Mouse (Mus musculus) limb, embryonic 11.5 days (tissue): Measurements from ENCODE around the gene Gm4756. TPM values are rescaled to one million over a fixed set of nuclear protein-coding genes. Genes with fewer than 3 reads are reported as not detected.

Experiments used
- ATAC-seq: fragments of 200-750 bp; cut with Nextera tagmentation; 2 replicates; pipeline ENCODE4 v1.8.0; 2017; ENCODE audit warnings: low read depth; ENCODE audit not compliant: insufficient number of reproducible peaks, low FRiP score, low TSS enrichment
- DNase-seq: peaks from one replicate; pipeline ENCODE4 v3.0.0-alpha.2; 2015; ENCODE audit warnings: low spot score
- H3K27ac ChIP-seq: fragments of 300-500 bp; sonication (generic); replicated peaks from 2 replicates; pipeline ENCODE4 v1.5.1; 2014; ENCODE audit warnings: low read depth, mild to moderate bottlenecking, low read length
- H3K27me3 ChIP-seq: fragments of 300-500 bp; sonication (generic); 2 replicates; pipeline ENCODE4 v1.6.1; 2014; ENCODE audit warnings: mild to moderate bottlenecking, low read length, mixed read lengths; ENCODE audit not compliant: control insufficient read depth, insufficient read depth
- H3K36me3 ChIP-seq: fragments of 300-500 bp; sonication (generic); 2 replicates; pipeline ENCODE4 v1.6.1; 2014; ENCODE audit warnings: mild to moderate bottlenecking, low read length, moderate library complexity, mixed read lengths; ENCODE audit not compliant: control insufficient read depth, insufficient read depth
- H3K4me1 ChIP-seq: fragments of 300-500 bp; sonication (generic); 2 replicates; pipeline ENCODE4 v1.6.1; 2014; ENCODE audit warnings: low read length, mixed read lengths; ENCODE audit not compliant: control insufficient read depth, insufficient read depth
- H3K4me2 ChIP-seq: fragments of 300-500 bp; sonication (generic); 2 replicates; pipeline ENCODE4 v1.6.1; 2014; ENCODE audit warnings: low read depth, mild to moderate bottlenecking, moderate library complexity; ENCODE audit not compliant: severe bottlenecking
- H3K4me3 ChIP-seq: fragments of 300-500 bp; sonication (generic); 2 replicates; pipeline ENCODE4 v1.5.1; 2014; ENCODE audit warnings: low read depth, low read length
- H3K9ac ChIP-seq: fragments of 300-500 bp; sonication (generic); 2 replicates; pipeline ENCODE4 v1.6.1; 2014; ENCODE audit warnings: mild to moderate bottlenecking, low read length
- H3K9me3 ChIP-seq: fragments of 300-500 bp; sonication (generic); 2 replicates; pipeline ENCODE4 v1.6.1; 2016; ENCODE audit warnings: low read length; ENCODE audit not compliant: control insufficient read depth
- WGBS: fragments of 180-500 bp; shearing (Covaris S2); extraction: QIAGEN DNeasy Blood & Tissue Kit; methylation state at CpG from one replicate; pipeline ENCODE4 v1.1.7; 2014; 5-methylcytosine and 5-hydroxymethylcytosine counted together
- polyA plus RNA-seq: library from polyadenylated mRNA; unstranded; fragments of >200 nt; fragmentation: Nextera tagmentation; extraction: Ambion mirVana; gene quantifications from 2 replicates; pipeline ENCODE4 v1.2.1, GENCODE M21; 2014

Gene Gm4756
- polyA plus RNA-seq, 1 experiment from 2014 or later: not detected

- no peak for DNase-seq
- WGBS: 83% methylated on average over 5 of the region's 5 CpGs
- Histone ChIP-seq H3K4me2 (no peak overlapping the region), H3K4me1 (no peaks in the 10 kb centered on the region; the same call in 1 of the 2 replicates), H3K9ac (no peak overlapping the region), H3K9me3 (no peaks in the 10 kb centered on the region), H3K36me3 (no peaks in the 10 kb centered on the region), H3K27ac (no peak overlapping the region), H3K27me3 (no peaks in the 10 kb centered on the region), H3K4me3 (no peak overlapping the region)
- ATAC-seq: no peak
Observed at GRCm38 (mm10) chr12:72666015-72666414, 16.6 kb upstream of the Gm4756 start.

- H3K9me3 ChIP-seq: no peaks in the 10 kb centered on the region
- H3K4me2 ChIP-seq: peak within 1 kb of the TSS; percentile 82
- H3K36me3 ChIP-seq: no peaks in the 10 kb centered on the region
- no peaks in the 10 kb centered on the region; the same call in 1 of the 2 replicates for H3K4me1 ChIP-seq
- peak within 1 kb of the TSS; percentile 48 for H3K4me3 ChIP-seq
- DNase-seq (peak; percentile 80), ATAC-seq (peak; percentile 88)
- WGBS: 3% methylated on average over 33 of the region's 33 CpGs
- H3K9ac ChIP-seq: peak within 1 kb of the TSS; percentile 51
- H3K27me3 ChIP-seq: no peaks in the 10 kb centered on the region
- no peak within 1 kb of the TSS for H3K27ac ChIP-seq
Observed at GRCm38 (mm10) chr12:72664735-72665337, 15.4 kb upstream of the Gm4756 start, which contains the start of gene Dhrs7. TSS of gene Dhrs7 (minus strand) at chr12:72664909.

DNA sequence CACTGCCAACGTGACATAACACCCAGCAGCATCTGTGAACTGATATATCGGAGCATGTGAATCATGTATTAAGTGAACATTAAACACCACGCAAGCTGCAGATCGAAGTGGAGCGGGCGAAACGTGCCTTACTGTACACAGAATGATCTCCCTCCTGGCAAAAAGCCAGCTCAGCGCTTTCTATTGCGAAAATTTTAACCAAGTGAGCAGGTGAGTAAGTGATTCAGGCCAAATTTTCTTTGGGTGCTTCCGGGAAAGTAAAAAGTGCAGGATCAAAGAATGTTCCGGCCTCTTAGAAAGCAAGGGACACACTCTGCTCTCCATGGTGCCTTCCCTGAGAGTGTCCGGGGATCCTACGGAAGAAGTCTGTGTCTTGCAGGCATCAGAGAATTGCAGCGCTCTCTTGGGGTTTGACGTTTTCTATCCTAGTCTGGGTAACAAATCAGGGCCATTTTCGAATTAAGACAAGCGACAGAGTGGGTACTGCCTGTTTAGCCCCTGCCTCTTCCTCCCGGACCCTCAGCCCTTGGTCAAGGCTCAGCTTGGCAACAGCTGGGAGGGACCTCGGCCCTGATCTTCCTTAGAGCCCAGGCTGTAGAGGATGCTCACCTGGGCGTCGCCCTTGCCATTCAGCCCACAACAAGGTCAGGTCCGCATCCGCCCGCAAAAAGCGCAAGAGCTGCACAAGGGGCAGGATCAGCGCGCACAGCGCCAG lies 14.7 kb upstream of the Gm4756 start:
- no peaks in the 10 kb centered on the region for H3K9me3 ChIP-seq
- WGBS: 12% methylated on average over 27 of the region's 28 CpGs
- H3K4me1 ChIP-seq: no peaks in the 10 kb centered on the region; the same call in 1 of the 2 replicates
- H3K4me2 ChIP-seq: peak overlapping the region; percentile 82
- H3K9ac ChIP-seq: peak overlapping the region; percentile 51
- no peaks in the 10 kb centered on the region for H3K36me3 ChIP-seq
- no peak overlapping the region for H3K27ac ChIP-seq
- H3K27me3 ChIP-seq: no peaks in the 10 kb centered on the region
- DNase-seq (no peak), ATAC-seq (no peak)
- peak overlapping the region; percentile 48 for H3K4me3 ChIP-seq

DNA sequence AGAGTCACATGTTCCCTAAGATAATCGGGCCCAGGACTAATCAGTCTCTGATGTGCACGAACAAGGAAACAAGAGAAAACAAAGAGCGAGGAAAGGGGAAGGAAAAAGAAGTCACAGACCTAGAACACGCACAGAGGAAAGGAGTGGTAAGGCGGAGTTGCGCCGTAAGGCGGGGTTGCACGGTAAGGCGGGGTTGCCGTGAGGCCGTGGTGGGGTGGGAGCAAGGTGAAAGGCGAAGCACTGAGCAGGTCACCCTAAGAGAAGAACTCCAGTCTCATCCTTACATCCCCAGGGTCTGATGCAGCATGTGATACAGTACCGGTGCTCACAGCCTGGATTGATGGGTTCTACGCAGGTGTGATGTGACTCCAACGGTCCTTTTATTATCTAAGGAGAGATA lies 6.3 kb upstream of the Gm4756 start:
- Histone ChIP-seq H3K9me3 (no peaks in the 10 kb centered on the region), H3K27me3 (no peaks in the 10 kb centered on the region), H3K36me3 (no peaks in the 10 kb centered on the region), H3K9ac (no peak overlapping the region), H3K27ac (no peak overlapping the region), H3K4me1 (no peaks in the 10 kb centered on the region), H3K4me2 (no peak overlapping the region), H3K4me3 (no peak overlapping the region)
- DNase-seq (no peak), ATAC-seq (no peak)
- 92% methylated on average over 16 of the region's 16 CpGs for WGBS

DNA sequence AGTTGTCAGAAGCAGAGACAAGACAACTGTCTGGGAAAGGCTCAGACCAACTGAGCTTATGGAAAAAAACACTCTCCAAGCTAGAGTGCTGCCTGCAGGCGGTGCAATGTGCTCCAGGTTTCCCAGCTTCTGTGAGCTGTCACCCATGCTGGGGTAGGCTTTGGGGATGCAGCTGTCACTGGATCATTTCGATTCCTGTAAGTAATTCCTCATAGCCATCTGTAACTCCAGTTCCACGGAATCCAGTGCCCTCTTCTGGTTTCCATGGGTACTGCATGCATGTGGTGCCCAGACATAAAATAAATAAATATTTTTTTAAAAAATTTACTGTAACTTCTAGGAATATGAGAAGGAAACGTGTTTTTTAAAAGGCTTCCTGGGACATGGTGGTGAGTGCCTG lies 5.2 kb upstream of the Gm4756 start:
- H3K4me2 ChIP-seq: no peak overlapping the region
- H3K4me1 ChIP-seq: no peaks in the 10 kb centered on the region
- 29% methylated on average over 4 of the region's 4 CpGs for WGBS
- peak; percentile 79 for DNase-seq
- no peaks in the 10 kb centered on the region for H3K36me3 ChIP-seq
- H3K9me3 ChIP-seq: no peaks in the 10 kb centered on the region
- no peaks in the 10 kb centered on the region for H3K27me3 ChIP-seq
- H3K9ac ChIP-seq: no peak overlapping the region
- ATAC-seq: no peak
- no peak overlapping the region for H3K4me3 ChIP-seq
- no peak overlapping the region for H3K27ac ChIP-seq

DNA sequence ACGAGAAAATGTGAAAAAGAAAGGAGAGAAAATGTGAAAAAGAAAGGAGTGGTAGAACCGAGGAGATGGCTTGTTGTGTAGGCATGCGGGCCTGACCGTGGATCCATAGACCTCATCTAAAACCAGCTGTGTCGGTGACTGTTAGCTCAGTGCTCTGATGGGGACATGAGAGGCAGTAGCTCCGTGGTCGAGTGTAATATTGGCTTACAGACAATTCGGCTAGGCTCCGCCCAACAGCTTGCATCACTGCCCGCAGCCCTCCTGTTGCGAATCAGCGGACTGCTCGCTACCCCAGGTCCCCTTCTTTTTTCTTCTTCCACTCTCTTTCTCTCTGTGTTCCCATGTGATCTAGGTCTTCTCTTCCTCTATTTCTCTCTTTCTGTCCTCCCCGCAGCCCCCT lies 540 bp downstream of the Gm4756 start:
- Histone ChIP-seq H3K4me1 (no peaks in the 10 kb centered on the region), H3K4me2 (no peak overlapping the region), H3K27ac (no peak overlapping the region), H3K36me3 (no peaks in the 10 kb centered on the region), H3K9me3 (no peaks in the 10 kb centered on the region), H3K4me3 (no peak overlapping the region), H3K27me3 (no peaks in the 10 kb centered on the region), H3K9ac (no peak overlapping the region)
- 92% methylated on average over 14 of the region's 14 CpGs for WGBS
- no peak for ATAC-seq
- DNase-seq: no peak

- Histone ChIP-seq H3K9me3 (no peaks in the 10 kb centered on the region; the same call in 1 of the 2 replicates), H3K9ac (no peak overlapping the region)
- no peak for DNase-seq
Observed at GRCm38 (mm10) chr12:72638025-72638424, 11.4 kb downstream of the Gm4756 start.

GRCm38 (mm10) chr12:72628751-72629150 lies 20.7 kb downstream of the Gm4756 start:
- Histone ChIP-seq H3K36me3 (no peaks in the 10 kb centered on the region), H3K27me3 (no peaks in the 10 kb centered on the region), H3K4me3 (no peak overlapping the region), H3K27ac (no peak overlapping the region), H3K9ac (no peak overlapping the region), H3K4me1 (no peaks in the 10 kb centered on the region), H3K4me2 (no peak overlapping the region), H3K9me3 (no peaks in the 10 kb centered on the region)
- no peak for DNase-seq
- WGBS: over 99% methylated on average over 7 of the region's 7 CpGs
- ATAC-seq: no peak

More at GRCm38 (mm10) chr12:72638025-72638424, 11.4 kb downstream of the Gm4756 start:
- H3K4me3 ChIP-seq: no peak overlapping the region
- no peak overlapping the region for H3K27ac ChIP-seq
- no peak overlapping the region for H3K4me2 ChIP-seq
- 79% methylated on average over 3 of the region's 3 CpGs for WGBS
- ATAC-seq: no peak
- no peaks in the 10 kb centered on the region for H3K36me3 ChIP-seq
- H3K4me1 ChIP-seq: no peaks in the 10 kb centered on the region
- H3K27me3 ChIP-seq: no peaks in the 10 kb centered on the region
